Mouse (Mus musculus) embryonic facial prominence, embryonic 10.5 days (tissue): ENCODE data around the gene Pde11a. TPM values are rescaled to one million over a fixed set of nuclear protein-coding genes. Genes with fewer than 3 reads are reported as not detected.

Experiments
- DNase-seq: peaks from one replicate; pipeline ENCODE4 v3.0.0-alpha.2; 2017; ENCODE audit warnings: low spot score
- H3K27ac ChIP-seq: fragments of 300-500 bp; sonication (generic); replicated peaks from 2 replicates; pipeline ENCODE4 v1.5.1; 2016; ENCODE audit warnings: mild to moderate bottlenecking
- H3K27me3 ChIP-seq: fragments of 300-500 bp; sonication (generic); replicated peaks from 2 replicates; pipeline ENCODE4 v1.6.1; 2016; ENCODE audit warnings: low read depth, mild to moderate bottlenecking; ENCODE audit not compliant: poor library complexity, severe bottlenecking
- H3K36me3 ChIP-seq: fragments of 300-500 bp; sonication (generic); replicated peaks from 2 replicates; pipeline ENCODE4 v1.6.1; 2016; ENCODE audit warnings: mild to moderate bottlenecking, moderate library complexity
- H3K4me1 ChIP-seq: fragments of 300-500 bp; sonication (generic); 2 replicates; pipeline ENCODE4 v1.6.1; 2016
- H3K4me3 ChIP-seq: fragments of 300-500 bp; sonication (generic); 2 replicates; pipeline ENCODE4 v1.5.1; 2016; ENCODE audit warnings: mild to moderate bottlenecking, moderate library complexity
- H3K9me3 ChIP-seq: fragments of 300-500 bp; sonication (generic); 2 replicates; pipeline ENCODE4 v1.6.1; 2016; ENCODE audit warnings: mild to moderate bottlenecking
- WGBS: fragments of 180-500 bp; shearing (Covaris S2); methylation state at CpG from one replicate; pipeline ENCODE4 v1.1.7; 2016; 5-methylcytosine and 5-hydroxymethylcytosine counted together
- polyA plus RNA-seq: library from polyadenylated mRNA; unstranded; fragments of >200 nt; fragmentation: Nextera tagmentation; extraction: Ambion mirVana; gene quantifications from 2 replicates; pipeline ENCODE4 v1.2.1, GENCODE M21; 2016

Gene Pde11a
- polyA plus RNA-seq, 1 experiment from 2014 or later: 0.50 TPM

DNA sequence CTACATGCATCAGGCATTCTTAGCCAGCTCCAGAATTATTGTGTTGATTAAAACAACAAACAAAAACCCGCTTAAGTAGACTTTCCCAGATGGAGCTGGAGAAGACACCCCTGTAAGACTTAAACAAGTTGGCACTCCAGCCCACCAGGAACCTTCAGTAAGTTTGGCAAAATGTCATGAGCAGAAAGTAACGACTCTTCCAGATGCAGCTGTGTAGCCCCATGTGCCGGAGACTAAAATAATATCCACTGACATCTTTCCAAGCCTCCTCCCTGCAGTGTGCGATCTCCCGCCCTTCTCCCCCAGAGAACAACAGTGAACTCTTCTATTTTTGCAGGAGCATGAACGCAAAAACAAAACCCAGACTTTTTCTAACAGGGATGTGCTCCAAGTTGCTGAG lies 265.5 kb downstream of the Pde11a start:
- no peak for DNase-seq
- 75% methylated on average over 6 of the region's 6 CpGs for WGBS
- Histone ChIP-seq H3K9me3 (no peaks in the 10 kb centered on the region), H3K4me3 (no peak overlapping the region), H3K36me3 (no peaks in the 10 kb centered on the region), H3K27me3 (no peaks in the 10 kb centered on the region), H3K27ac (no peak overlapping the region), H3K4me1 (peaks cover 28% of the 10 kb centered on the region)

DNA sequence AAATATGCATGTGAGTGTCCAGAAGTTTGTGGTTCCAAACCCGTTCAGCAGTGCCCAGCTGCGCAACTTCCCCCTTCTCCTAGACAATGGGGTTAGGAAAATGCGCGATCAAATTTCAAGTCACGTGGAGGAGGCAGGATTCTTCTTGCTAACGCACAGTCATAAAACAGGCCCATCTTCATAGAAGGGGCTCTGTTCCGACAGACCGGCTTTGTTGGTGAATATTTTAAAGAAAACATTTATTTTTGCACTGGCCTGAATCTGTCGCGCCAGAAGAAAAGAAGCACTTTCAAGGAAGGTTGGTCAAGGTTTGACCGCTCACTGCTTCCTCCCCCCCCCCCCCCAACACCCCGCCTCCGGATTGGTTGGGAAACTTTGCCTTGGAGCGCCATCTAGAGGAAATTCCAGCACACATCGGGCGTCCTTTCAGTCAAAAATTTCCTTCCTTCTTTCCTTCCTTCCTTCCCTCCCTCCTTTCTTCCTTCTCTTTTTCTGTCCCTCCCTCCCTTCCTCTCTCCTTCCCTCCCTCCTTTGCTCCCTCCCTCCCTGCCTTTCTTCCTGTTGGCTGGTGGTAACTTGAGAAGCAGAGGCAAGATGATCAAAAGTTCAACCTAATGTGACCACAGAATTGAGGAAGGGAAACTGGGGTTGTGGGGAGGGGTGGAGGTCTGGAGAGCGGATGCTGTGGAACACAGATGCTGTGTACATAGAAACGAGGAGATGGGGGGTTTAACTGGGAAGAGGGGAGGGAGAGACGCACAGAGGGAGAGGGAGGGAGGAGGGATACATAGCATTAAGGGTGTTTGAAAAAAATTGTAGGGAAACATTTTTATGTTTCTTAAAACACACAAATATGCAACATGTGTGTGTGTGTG lies 267.9 kb downstream of the Pde11a start:
- no peaks in the 10 kb centered on the region for H3K36me3 ChIP-seq
- peak; percentile 87 for DNase-seq
- H3K4me1 ChIP-seq: peaks cover 28% of the 10 kb centered on the region
- H3K9me3 ChIP-seq: no peaks in the 10 kb centered on the region
- peak overlapping the region; percentile 55 for H3K4me3 ChIP-seq
- peak overlapping the region; percentile 90 for H3K27ac ChIP-seq
- no peaks in the 10 kb centered on the region for H3K27me3 ChIP-seq
- 2% methylated on average over 19 of the region's 19 CpGs for WGBS

DNA sequence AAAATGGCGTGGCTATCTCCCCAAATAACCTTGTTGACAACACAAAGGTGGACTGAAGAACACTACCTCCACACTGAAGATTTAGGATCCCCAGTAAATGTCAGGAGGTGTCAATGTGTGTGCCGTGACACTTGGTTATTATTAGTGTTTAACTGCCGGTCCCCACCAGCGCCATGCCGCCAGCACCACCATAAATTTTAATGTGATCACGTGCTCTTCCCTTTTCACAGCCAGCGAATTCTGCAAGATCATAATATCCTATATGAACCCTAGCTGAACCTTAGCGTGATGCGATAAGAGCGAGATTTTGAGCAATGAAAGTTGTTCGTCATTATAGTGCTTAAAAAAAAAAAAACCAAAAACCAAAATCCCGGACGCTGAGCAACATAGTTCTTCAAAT lies 269.3 kb downstream of the Pde11a start:
- Histone ChIP-seq H3K36me3 (no peaks in the 10 kb centered on the region), H3K27ac (peak overlapping the region; percentile 90), H3K4me3 (no peak overlapping the region), H3K27me3 (no peaks in the 10 kb centered on the region), H3K4me1 (peaks cover 30% of the 10 kb centered on the region), H3K9me3 (no peaks in the 10 kb centered on the region)
- WGBS: 94% methylated on average over 13 of the region's 13 CpGs
- DNase-seq: no peak

DNA sequence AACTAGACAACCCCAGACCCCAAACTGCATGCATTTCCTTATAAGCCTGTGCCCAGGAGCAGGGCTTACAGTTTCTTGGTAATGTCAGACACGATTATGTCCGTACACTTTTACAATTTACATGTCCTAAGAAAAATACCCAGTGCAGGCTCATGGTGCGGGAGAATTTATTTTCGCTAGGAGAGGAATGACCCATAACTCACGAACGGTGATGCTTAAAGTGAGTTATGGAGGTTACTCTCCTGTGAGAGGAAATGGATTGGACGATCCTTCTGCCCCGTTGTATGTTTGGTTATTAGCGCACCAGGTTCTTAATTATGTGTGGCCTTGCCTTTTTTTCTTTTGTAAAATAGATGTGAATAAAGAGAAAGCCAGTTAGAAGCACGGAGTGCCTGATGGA lies 270.4 kb downstream of the Pde11a start:
- no peak overlapping the region; the same call in 1 of the 2 replicates for H3K27ac ChIP-seq
- 89% methylated on average over 10 of the region's 10 CpGs for WGBS

DNA sequence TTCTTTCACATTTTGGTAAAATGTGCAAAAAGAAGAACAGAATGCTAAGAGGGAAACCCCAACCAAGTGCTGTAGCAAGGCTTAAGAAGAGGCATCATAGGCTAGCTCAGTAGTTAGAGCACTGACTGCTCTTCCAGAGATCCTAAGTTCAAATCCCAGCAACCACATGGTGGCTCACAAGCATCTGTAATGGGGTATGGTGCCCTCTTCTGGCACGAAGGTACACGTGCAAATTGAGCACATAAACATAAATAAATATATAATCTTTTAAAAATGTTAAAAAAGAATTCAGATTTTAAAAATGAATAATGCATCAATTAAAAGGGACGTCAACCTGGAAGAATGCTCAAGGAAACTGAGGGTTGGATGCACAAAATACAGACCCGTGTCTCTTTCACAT lies 271.4 kb downstream of the Pde11a start:
- Histone ChIP-seq H3K9me3 (no peaks in the 10 kb centered on the region), H3K27me3 (no peaks in the 10 kb centered on the region), H3K4me1 (peaks cover 29% of the 10 kb centered on the region), H3K36me3 (no peaks in the 10 kb centered on the region), H3K4me3 (no peak overlapping the region), H3K27ac (no peak overlapping the region)
- 57% methylated on average over 4 of the region's 4 CpGs for WGBS
- DNase-seq: no peak

More for the DNA sequence above, 270.4 kb downstream of the Pde11a start:
- DNase-seq: no peak
- H3K4me3 ChIP-seq: no peak overlapping the region
- peaks cover 30% of the 10 kb centered on the region for H3K4me1 ChIP-seq
- H3K27me3 ChIP-seq: no peaks in the 10 kb centered on the region
- H3K9me3 ChIP-seq: no peaks in the 10 kb centered on the region
- H3K36me3 ChIP-seq: no peaks in the 10 kb centered on the region

DNA sequence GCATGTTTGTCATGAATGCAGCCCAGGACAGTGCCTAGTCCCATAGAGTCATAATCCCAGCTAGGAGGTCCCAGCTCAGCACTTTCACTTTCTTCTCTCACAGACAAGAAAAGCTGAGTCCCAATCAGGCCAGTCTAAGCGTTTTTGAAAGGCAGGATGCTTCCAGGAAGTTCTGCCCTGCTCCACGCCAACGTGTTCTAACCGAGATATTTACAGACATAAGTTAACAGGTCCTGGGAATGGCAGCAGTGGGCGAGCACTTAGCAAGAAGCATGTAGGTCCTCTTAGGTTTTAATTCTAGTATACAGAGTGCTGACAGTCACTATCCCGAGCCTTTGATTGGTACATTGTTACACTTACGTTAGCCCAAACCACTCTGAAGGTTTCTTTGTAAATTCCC lies 273.3 kb downstream of the Pde11a start:
- no peaks in the 10 kb centered on the region for H3K9me3 ChIP-seq
- 0 out of 2 replicates have a peak overlapping the region, but pooled peaks have one; percentile 40 for H3K27ac ChIP-seq
- no peak for DNase-seq
- H3K4me3 ChIP-seq: no peak overlapping the region
- H3K36me3 ChIP-seq: no peaks in the 10 kb centered on the region
- no peaks in the 10 kb centered on the region for H3K27me3 ChIP-seq
- 73% methylated on average over 7 of the region's 7 CpGs for WGBS
- H3K4me1 ChIP-seq: peaks cover 23% of the 10 kb centered on the region

DNA sequence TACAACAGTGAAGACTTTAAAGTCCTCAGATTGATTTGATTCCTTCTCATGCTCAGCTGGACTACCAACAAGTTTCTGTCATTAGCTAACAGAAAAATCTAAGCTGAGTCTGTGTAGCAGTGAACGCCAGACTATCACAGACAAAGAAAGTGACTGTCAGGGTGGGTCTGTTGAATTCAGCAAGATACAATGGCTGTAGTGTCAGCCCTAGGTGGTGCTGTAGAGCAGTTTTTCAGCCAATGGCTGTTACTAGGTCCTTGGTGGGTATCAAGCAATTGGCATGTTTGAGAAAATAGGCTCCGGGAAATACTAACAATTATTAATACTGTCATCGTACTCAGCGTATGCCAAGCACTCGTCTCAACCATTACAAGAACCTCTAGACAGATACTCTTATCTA lies 274.5 kb downstream of the Pde11a start:
- H3K27ac ChIP-seq: peak overlapping the region; percentile 63; the same call in 1 of the 2 replicates

DNA sequence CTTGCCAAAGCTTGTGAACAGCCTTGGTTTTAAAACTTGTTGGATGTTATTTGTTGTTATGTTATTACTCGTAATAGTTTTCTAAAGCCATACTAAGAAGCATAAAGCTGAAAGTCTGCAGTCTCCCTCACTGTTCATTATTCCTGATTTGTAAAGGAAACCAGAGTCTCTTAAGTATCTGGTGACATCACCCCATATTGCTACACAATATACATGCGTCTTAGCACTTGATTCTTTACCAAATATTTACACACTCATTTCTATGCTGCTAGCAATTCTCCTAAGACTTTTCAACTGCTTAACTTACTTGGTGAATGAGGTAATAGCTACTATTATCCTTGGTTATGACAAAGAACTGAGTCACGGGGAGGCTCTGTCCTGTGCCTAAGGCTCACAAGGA lies 278.4 kb downstream of the Pde11a start:
- DNase-seq: no peak
- H3K9me3 ChIP-seq: no peaks in the 10 kb centered on the region
- WGBS: 91% methylated on average over 3 of the region's 3 CpGs
- no peak overlapping the region for H3K4me3 ChIP-seq
- peaks cover 34% of the 10 kb centered on the region for H3K4me1 ChIP-seq
- H3K27me3 ChIP-seq: no peaks in the 10 kb centered on the region
- no peaks in the 10 kb centered on the region for H3K36me3 ChIP-seq
- no peak overlapping the region for H3K27ac ChIP-seq

More for the DNA sequence above, 274.5 kb downstream of the Pde11a start:
- WGBS: 82% methylated on average over 5 of the region's 5 CpGs
- peak; percentile 38 for DNase-seq
- Histone ChIP-seq H3K27me3 (no peaks in the 10 kb centered on the region), H3K9me3 (no peaks in the 10 kb centered on the region), H3K36me3 (no peaks in the 10 kb centered on the region), H3K4me3 (no peak overlapping the region), H3K4me1 (peaks cover 20% of the 10 kb centered on the region)

DNA sequence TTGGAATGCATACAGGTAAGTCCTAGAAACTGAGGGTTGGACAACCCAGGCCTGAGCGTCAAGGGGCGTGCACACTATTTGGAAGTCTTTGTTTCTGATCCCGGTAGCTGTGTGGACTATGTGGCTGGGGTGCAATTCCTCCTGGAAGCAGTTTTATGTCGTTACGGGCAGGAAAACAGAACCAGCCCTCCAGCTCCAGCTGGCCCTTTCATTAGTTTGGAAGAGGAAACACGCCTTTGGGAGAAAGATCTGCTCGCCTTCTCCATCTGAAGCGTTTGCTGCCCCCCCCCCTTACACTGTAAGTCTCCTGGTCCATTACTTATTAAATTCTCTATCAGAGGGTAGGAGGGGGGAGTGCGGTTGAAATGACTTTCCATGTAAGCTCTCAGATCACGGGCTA lies 279.0 kb downstream of the Pde11a start:
- no peaks in the 10 kb centered on the region for H3K9me3 ChIP-seq
- no peaks in the 10 kb centered on the region for H3K36me3 ChIP-seq
- no peak for DNase-seq
- H3K27me3 ChIP-seq: no peaks in the 10 kb centered on the region
- WGBS: 63% methylated on average over 10 of the region's 10 CpGs
- no peak overlapping the region for H3K4me3 ChIP-seq
- peak overlapping the region; percentile 57; the same call in 1 of the 2 replicates for H3K27ac ChIP-seq
- H3K4me1 ChIP-seq: peaks cover 33% of the 10 kb centered on the region

DNA sequence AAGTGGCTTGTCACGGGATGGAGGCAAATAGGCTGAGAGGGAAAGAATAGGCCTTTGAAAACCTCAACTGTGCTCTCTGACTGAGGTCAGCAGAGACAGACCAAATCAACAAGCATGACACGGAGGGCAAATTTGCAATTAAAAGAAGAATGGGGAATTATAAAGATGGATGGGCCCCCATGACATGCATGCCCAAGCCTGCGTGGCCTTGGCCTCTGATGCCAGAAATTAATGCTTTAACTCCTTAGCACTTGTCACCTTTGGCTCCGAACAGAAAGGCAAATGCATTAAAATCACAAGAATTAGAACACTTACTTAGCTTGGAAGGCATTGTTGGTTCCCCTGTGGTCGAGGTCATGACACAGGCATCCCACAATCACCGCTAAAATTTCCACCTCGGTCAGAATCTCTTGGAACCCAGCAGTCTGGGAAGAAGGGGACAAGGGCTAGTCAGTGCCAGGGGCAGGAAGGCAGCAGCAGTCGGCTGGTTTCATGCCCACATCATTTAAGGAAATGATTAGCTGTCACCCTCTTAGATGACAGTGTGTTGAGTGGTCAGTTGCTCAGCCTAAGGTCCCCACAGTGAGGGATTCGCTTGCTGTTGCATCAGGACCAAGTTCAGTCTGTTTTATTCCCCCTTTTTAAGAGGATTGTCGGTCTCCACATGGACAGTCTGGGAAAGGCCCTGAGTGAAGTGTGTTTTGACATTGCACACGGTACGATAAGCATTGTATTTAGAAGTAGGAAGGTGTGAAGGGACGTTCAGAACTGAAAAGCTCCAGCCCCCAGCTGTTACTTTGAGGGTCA lies 279.7 kb downstream of the Pde11a start:
- DNase-seq: no peak
- Histone ChIP-seq H3K27ac (peak overlapping the region; percentile 57), H3K4me1 (peaks cover 33% of the 10 kb centered on the region), H3K36me3 (no peaks in the 10 kb centered on the region), H3K4me3 (no peak overlapping the region), H3K9me3 (no peaks in the 10 kb centered on the region), H3K27me3 (no peaks in the 10 kb centered on the region)
- 54% methylated on average over 13 of the region's 13 CpGs for WGBS

DNA sequence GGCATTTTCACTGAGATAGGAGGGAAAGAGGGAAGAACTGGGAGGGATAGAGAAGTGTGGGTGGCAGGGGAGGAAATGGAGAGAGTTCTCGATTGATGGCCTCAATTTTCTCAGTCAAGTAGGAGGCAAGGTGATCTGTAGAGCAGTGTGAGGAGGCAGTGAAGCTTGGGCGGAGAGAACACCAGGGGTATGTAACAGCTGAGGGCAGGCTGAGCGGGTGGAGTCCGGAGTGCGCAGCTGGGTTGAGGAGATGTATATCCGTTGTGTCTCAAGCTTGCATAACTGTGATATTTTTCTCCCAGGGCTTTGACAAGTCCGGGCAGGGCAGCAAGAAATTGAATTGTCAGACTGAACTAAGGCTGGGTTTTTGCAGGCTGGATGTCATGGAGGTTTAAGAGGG lies 281.0 kb downstream of the Pde11a start:
- H3K4me1 ChIP-seq: peaks cover 33% of the 10 kb centered on the region
- H3K27ac ChIP-seq: peak overlapping the region; percentile 40; the same call in 1 of the 2 replicates

DNA sequence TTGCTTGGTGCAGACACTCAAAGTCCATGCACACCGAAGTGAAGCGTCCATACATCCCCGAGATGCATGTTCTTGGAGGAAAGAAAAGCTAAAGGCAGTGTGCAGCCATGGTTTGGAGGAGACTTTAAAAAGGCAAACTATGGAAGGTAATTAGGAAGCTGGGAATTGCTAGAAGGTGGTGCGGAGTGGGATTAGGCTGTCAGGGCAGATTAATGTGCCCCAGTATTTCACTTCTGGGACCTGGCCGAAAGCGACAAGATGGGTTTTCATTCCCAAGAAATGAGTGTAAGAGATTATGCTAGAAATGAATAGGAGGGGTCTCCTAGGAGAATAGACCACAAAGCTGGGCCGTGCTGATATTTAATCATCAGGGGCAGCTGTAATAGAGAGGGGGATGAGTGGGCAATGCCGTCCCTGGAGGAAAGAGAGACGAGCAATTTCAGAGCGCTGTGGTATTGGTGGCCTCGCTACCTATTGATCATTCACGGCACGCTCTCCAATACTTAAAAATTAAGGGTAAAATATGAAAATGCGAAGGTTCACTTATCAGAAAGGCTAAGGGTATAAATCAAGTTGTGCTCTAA lies 284.7 kb downstream of the Pde11a start:
- H3K9me3 ChIP-seq: no peaks in the 10 kb centered on the region
- peaks cover 31% of the 10 kb centered on the region for H3K4me1 ChIP-seq
- WGBS: 92% methylated on average over 14 of the region's 14 CpGs

More for the DNA sequence above, 281.0 kb downstream of the Pde11a start:
- Histone ChIP-seq H3K27me3 (no peaks in the 10 kb centered on the region), H3K36me3 (no peaks in the 10 kb centered on the region), H3K4me3 (no peak overlapping the region), H3K9me3 (no peaks in the 10 kb centered on the region)
- DNase-seq: no peak
- 93% methylated on average over 7 of the region's 7 CpGs for WGBS

More for the DNA sequence above, 284.7 kb downstream of the Pde11a start:
- Histone ChIP-seq H3K27me3 (no peaks in the 10 kb centered on the region), H3K36me3 (no peaks in the 10 kb centered on the region), H3K4me3 (no peak overlapping the region), H3K27ac (no peak overlapping the region)
- no peak for DNase-seq
